Mouse (Mus musculus) cerebellum, adult 9-11 months (tissue): Measurements from ENCODE around the gene Tacc2.
"Not testable (repeated sequence)": the region's sequence is repeated elsewhere in the genome, so short reads cannot be mapped to it uniquely, and the experiment has no call there.

Experiments used
- DNase-seq: peaks from one replicate; pipeline ENCODE4 v3.0.0; 2022

Gene Tacc2

GRCm38 (mm10) chr7:130577388-130578003, at the start of gene Tacc2:
Tacc2 (plus strand) TSS chr7:130577438.
- DNase-seq = no peak

DNA sequence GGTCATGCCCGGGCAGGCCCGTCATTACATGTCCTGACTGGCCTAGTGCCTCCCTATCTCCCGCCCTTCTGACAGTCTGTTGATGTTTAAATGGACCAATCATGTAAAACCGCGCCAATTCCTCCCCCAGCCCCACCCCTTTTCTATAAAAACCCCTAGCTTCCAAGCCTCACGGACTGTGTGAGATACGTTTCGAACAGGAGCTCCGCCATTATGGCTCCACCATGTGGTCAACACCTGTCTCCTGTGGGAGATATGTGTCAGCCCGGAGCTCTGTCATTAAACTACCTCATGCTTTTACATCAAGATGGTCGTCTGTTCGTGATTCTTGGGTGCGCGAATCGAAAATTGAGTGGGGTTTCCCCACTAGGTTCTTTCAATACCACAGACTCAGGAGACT, 46.1 kb upstream of the Tacc2 start:
- not testable (repeated sequence) for DNase-seq

DNA sequence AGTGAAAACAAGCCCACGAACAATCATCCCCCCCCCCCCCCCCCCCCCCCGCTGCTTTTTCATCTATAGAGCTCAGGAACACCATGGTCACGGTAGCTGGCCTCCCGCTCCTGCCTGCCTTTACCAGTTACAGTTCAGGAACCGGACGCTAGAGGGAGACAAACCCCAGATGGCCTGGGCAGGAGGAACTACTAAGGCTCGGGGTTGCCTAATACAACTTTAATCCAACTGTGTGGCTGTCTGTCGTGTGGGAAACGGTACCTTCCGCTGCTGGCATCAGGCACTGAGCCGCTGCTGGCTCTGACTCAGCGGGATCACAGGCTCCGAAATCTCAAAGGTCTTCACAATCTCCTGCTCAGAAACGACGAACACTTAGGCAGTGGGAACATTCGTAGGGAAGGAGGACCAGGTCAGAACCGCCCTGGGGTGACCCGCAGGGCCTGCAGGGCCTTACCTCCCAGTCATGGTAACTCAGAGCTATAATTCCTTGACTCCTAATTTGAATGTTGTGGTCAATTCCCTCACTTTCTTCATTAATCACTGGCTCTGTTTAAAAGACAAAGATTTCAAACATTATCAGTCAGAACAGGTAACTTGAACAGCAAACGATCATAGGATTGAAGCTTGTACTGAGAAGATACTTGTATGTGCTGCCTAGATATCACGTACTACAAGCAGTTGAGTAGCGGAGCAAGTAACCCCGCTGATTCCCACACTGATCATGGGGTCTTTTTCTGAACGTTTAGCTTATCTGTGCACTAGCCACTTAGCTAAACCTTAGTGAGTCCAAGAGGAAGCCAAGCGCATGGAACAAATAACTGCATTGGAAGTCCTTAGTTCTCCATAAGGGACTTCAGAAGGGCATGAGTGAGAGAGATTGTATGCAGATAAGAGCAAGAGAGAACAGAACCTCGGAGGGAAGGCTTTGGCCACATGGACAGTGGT, 43.6 kb upstream of the Tacc2 start:
- peak; percentile 84 for DNase-seq

GRCm38 (mm10) chr7:130535174-130535573, 42.1 kb upstream of the Tacc2 start:
- no peak for DNase-seq

GRCm38 (mm10) chr7:130537068-130537467, 40.2 kb upstream of the Tacc2 start:
- no peak for DNase-seq

GRCm38 (mm10) chr7:130540176-130540575, 37.1 kb upstream of the Tacc2 start:
- no peak for DNase-seq

GRCm38 (mm10) chr7:130543181-130543580, 34.1 kb upstream of the Tacc2 start:
- no peak for DNase-seq

GRCm38 (mm10) chr7:130545401-130545800, 31.8 kb upstream of the Tacc2 start:
- no peak for DNase-seq

DNA sequence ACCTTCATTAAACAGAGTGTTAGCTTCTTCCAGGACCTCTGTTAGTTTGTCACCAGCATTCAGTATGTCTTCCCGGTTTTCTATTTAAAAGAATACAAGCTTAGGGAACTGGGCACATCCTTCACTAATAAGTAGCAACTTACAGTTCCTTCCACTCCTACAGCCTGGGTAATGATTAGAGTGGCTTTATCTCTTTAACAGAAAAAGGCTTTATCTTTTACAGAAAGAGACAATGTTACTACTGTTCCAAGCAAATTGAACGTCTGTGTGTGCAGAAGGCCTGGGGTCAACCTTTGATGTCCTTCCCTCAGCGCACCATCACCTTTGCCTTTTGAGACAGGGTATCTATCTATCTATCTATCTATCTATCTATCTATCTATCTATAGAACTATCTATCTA, 31.3 kb upstream of the Tacc2 start:
- DNase-seq = no peak

GRCm38 (mm10) chr7:130546421-130546790, 30.8 kb upstream of the Tacc2 start:
- DNase-seq = no peak

- peak; percentile 94 for DNase-seq
Observed at GRCm38 (mm10) chr7:130546791-130547484, 30.3 kb upstream of the Tacc2 start.

GRCm38 (mm10) chr7:130547635-130548175, 29.5 kb upstream of the Tacc2 start:
- no peak for DNase-seq

DNA sequence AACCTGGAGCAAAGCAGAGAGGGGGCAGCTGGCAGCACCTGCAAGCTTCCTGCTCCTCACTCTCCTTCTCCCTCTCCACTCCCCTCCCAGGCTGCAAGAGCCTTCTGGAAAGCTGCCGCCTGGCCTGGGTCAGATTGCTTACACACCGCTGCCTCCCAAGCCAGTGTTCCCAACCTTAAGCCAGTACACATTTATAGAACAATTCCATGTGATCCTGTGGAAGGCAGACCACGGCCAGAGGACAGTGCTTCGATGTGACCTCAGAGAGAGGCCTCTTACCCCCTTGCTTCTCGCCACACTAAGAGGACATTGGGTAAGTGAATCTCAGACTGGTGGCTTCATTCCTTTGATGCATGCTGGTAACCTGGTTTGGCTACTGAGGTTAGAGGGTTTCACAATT, 24.5 kb upstream of the Tacc2 start:
- DNase-seq = peak; percentile 89

- DNase-seq = peak; percentile 76
Observed at GRCm38 (mm10) chr7:130553321-130553720, 23.9 kb upstream of the Tacc2 start.

DNA sequence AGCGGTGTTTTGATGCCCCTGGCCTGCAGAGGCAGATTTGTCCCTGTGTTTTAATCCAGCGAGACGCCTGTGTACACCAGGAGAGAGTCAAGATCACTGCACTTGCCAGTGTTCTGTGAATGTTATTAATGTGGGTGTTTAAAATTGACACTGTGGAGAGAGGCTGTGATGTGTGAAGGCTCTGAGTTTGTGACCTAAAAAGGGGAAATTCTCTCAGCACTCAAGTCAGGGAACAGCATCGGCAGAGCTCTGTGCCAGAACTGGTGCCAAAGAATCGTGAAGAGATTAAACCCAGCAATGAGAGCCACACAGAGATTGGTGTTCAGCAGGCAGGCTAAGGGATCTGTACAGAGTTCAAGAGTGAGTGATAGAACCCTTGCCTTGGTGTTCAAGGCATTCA, 21.6 kb upstream of the Tacc2 start:
- DNase-seq = no peak

- no peak for DNase-seq
Observed at GRCm38 (mm10) chr7:130558592-130558991, 18.6 kb upstream of the Tacc2 start.

DNA sequence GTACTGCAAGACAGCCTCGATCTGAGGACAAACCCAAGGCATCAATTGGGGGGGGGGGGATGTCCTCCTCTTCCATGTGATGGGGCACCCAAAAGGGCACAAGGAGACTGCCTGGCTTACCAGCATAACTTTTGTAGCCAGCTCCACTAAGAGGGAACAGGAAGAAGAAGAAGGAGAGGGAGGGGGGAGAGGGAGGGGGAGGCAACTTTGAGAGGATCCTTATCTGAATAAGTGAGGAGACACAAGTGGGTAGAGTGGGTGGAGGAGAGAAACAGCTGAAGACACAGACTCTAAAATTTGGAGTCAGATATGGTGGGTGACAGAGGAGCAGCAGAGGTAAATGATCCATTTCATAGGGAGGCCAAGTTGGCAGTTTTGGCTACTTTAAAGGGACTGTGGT, 16.3 kb upstream of the Tacc2 start:
- DNase-seq = no peak

- DNase-seq = no peak
Observed at GRCm38 (mm10) chr7:130563276-130563675, 14.0 kb upstream of the Tacc2 start.

DNA sequence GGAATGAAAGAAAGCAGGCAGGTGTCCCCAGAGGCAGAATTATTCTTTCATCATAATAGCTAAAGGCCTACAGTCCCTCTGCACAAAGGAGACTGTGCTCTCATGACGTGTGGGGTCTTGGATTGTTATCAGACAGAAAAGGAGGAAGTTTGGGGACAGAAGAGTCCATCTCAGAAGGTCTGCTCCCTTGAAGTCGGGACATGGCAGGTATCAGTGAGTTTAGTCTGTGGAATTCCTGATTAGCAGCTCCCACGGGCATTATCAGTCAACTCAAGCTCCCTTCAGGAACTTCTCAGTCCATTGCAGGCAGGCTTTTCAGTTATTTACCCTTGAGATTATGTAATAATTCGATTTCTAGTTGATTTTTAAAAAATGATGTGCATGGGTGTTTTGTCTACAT, 13.4 kb upstream of the Tacc2 start:
- no peak for DNase-seq

- DNase-seq = no peak
Observed at GRCm38 (mm10) chr7:130564596-130564995, 12.6 kb upstream of the Tacc2 start.

- no peak for DNase-seq
Observed at GRCm38 (mm10) chr7:130568783-130569436, 8.3 kb upstream of the Tacc2 start.

DNA sequence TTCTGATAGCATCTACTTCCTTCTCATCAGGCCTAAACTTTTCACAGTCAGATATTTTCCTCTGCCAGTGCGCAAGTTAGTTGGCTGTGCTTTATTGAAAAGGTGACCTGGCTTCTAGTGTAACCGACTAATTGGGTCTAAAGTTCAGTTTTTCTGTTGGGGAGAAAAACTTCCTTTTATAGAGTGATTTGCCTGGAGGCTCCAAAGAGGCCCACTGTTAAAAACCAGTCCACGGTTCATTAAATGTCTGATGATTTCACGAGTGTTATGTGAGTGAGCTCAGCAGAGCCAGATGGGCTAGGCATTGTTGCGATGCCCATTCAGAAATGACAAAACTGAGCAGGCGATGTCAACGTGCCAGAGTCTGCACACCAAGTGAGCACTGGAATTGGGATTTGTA, 6.8 kb upstream of the Tacc2 start:
- no peak for DNase-seq

GRCm38 (mm10) chr7:130572821-130573220, 4.4 kb upstream of the Tacc2 start, which contains the start of gene Nsmce4a:
Nsmce4a (minus strand) TSS chr7:130573118.
- DNase-seq = no peak
